Mouse (Mus musculus): ENCODE measurements at regions not wholly inside any gene's neighbourhood (a gene's known extent, or its start where the extent isn't known, plus 50 kb on each side); places are given as distances from the start of the nearest gene placed in this dataset.

GRCm38 (mm10) chr5:149338016-149338696 is 73.4 kb upstream of the Medag start:
- H3K36me3 ChIP-seq (ENCODE audit: control insufficient read depth, insufficient read depth, low read length): no peaks in the 10 kb centered on the region
- no peak overlapping the region for H3K4me3 ChIP-seq (ENCODE audit: control insufficient read depth, low read depth, low read length)
- H3K27ac ChIP-seq (ENCODE audit: control insufficient read depth, insufficient read depth, low read depth, low read length): no peak overlapping the region
- no peaks in the 10 kb centered on the region for H3K27me3 ChIP-seq (ENCODE audit: control insufficient read depth, insufficient read depth, low read length)
- TF ChIP-seq CTCF (IDR thresholded peaks at IDR 0.05; ENCODE audit: control insufficient read depth, insufficient read depth, insufficient replicate concordance, low read depth, low read length) (no peak), POLR2A (IDR thresholded peaks at IDR 0.05; ENCODE audit: control insufficient read depth, low read depth, low read length) (no peak)
- H3K4me1 ChIP-seq (ENCODE audit: control insufficient read depth, insufficient read depth, low read length): peaks cover 2% of the 10 kb centered on the region; the same call in 1 of the 2 replicates

GRCm38 (mm10) chr5:149338697-149339078 is 72.9 kb upstream of the Medag start:
- Histone ChIP-seq H3K36me3 (ENCODE audit: control insufficient read depth, insufficient read depth, low read length) (no peaks in the 10 kb centered on the region), H3K4me1 (ENCODE audit: control insufficient read depth, insufficient read depth, low read length) (peaks cover 4% of the 10 kb centered on the region; the same call in 1 of the 2 replicates), H3K27ac (ENCODE audit: control insufficient read depth, insufficient read depth, low read depth, low read length) (no peak overlapping the region), H3K4me3 (ENCODE audit: control insufficient read depth, low read depth, low read length) (no peak overlapping the region), H3K27me3 (ENCODE audit: control insufficient read depth, insufficient read depth, low read length) (no peaks in the 10 kb centered on the region)
- no peak for TF ChIP-seq POLR2A (IDR thresholded peaks at IDR 0.05; ENCODE audit: control insufficient read depth, low read depth, low read length)
- TF ChIP-seq CTCF (IDR thresholded peaks at IDR 0.05; ENCODE audit: control insufficient read depth, insufficient read depth, insufficient replicate concordance, low read depth, low read length): no peak

GRCm38 (mm10) chr5:149340361-149340760 is 71.2 kb upstream of the Medag start:
- no peak overlapping the region for H3K27ac ChIP-seq (ENCODE audit: control insufficient read depth, insufficient read depth, low read depth, low read length)
- TF ChIP-seq POLR2A (IDR thresholded peaks at IDR 0.05; ENCODE audit: control insufficient read depth, low read depth, low read length) (no peak), CTCF (IDR thresholded peaks at IDR 0.05; ENCODE audit: control insufficient read depth, insufficient read depth, insufficient replicate concordance, low read depth, low read length) (no peak)
- H3K36me3 ChIP-seq (ENCODE audit: control insufficient read depth, insufficient read depth, low read length): no peaks in the 10 kb centered on the region
- peaks cover 4% of the 10 kb centered on the region; the same call in 1 of the 2 replicates for H3K4me1 ChIP-seq (ENCODE audit: control insufficient read depth, insufficient read depth, low read length)
- no peak overlapping the region for H3K4me3 ChIP-seq (ENCODE audit: control insufficient read depth, low read depth, low read length)
- H3K27me3 ChIP-seq (ENCODE audit: control insufficient read depth, insufficient read depth, low read length): no peaks in the 10 kb centered on the region

GRCm38 (mm10) chr5:149341461-149341860 is 70.1 kb upstream of the Medag start:
- Histone ChIP-seq H3K4me3 (ENCODE audit: control insufficient read depth, low read depth, low read length) (no peak overlapping the region), H3K4me1 (ENCODE audit: control insufficient read depth, insufficient read depth, low read length) (peaks cover 4% of the 10 kb centered on the region; the same call in 1 of the 2 replicates), H3K36me3 (ENCODE audit: control insufficient read depth, insufficient read depth, low read length) (no peaks in the 10 kb centered on the region), H3K27ac (ENCODE audit: control insufficient read depth, insufficient read depth, low read depth, low read length) (no peak overlapping the region), H3K27me3 (ENCODE audit: control insufficient read depth, insufficient read depth, low read length) (no peaks in the 10 kb centered on the region)
- TF ChIP-seq POLR2A (IDR thresholded peaks at IDR 0.05; ENCODE audit: control insufficient read depth, low read depth, low read length) (no peak), CTCF (IDR thresholded peaks at IDR 0.05; ENCODE audit: control insufficient read depth, insufficient read depth, insufficient replicate concordance, low read depth, low read length) (no peak)

GRCm38 (mm10) chr5:149343610-149344527 is 67.7 kb upstream of the Medag start:
- H3K4me1 ChIP-seq (ENCODE audit: control insufficient read depth, insufficient read depth, low read length): peaks cover 2% of the 10 kb centered on the region; the same call in 1 of the 2 replicates
- H3K27me3 ChIP-seq (ENCODE audit: control insufficient read depth, insufficient read depth, low read length): no peaks in the 10 kb centered on the region
- no peaks in the 10 kb centered on the region for H3K36me3 ChIP-seq (ENCODE audit: control insufficient read depth, insufficient read depth, low read length)
- H3K4me3 ChIP-seq (ENCODE audit: control insufficient read depth, low read depth, low read length): peak overlapping the region; percentile 20
- TF ChIP-seq POLR2A (IDR thresholded peaks at IDR 0.05; ENCODE audit: control insufficient read depth, low read depth, low read length) (no peak), CTCF (IDR thresholded peaks at IDR 0.05; ENCODE audit: control insufficient read depth, insufficient read depth, insufficient replicate concordance, low read depth, low read length) (no peak)
- H3K27ac ChIP-seq (ENCODE audit: control insufficient read depth, insufficient read depth, low read depth, low read length): no peak overlapping the region

- no peaks in the 10 kb centered on the region for H3K27me3 ChIP-seq (ENCODE audit: control insufficient read depth, insufficient read depth, low read length)
- H3K36me3 ChIP-seq (ENCODE audit: control insufficient read depth, insufficient read depth, low read length): no peaks in the 10 kb centered on the region
- H3K27ac ChIP-seq (ENCODE audit: control insufficient read depth, insufficient read depth, low read depth, low read length): no peak overlapping the region
- no peak for TF ChIP-seq CTCF (IDR thresholded peaks at IDR 0.05; ENCODE audit: control insufficient read depth, insufficient read depth, insufficient replicate concordance, low read depth, low read length)
- no peak for TF ChIP-seq POLR2A (IDR thresholded peaks at IDR 0.05; ENCODE audit: control insufficient read depth, low read depth, low read length)
- peaks cover 2% of the 10 kb centered on the region; the same call in 1 of the 2 replicates for H3K4me1 ChIP-seq (ENCODE audit: control insufficient read depth, insufficient read depth, low read length)
- no peak overlapping the region for H3K4me3 ChIP-seq (ENCODE audit: control insufficient read depth, low read depth, low read length)
These were observed 67.1 kb upstream of the Medag start for GRCm38 (mm10) chr5:149344528-149344855.

- Histone ChIP-seq H3K4me1 (ENCODE audit: control insufficient read depth, insufficient read depth, low read length) (peaks cover 2% of the 10 kb centered on the region; the same call in 1 of the 2 replicates), H3K27me3 (ENCODE audit: control insufficient read depth, insufficient read depth, low read length) (no peaks in the 10 kb centered on the region), H3K4me3 (ENCODE audit: control insufficient read depth, low read depth, low read length) (no peak overlapping the region), H3K36me3 (ENCODE audit: control insufficient read depth, insufficient read depth, low read length) (no peaks in the 10 kb centered on the region), H3K27ac (ENCODE audit: control insufficient read depth, insufficient read depth, low read depth, low read length) (no peak overlapping the region)
- TF ChIP-seq CTCF (IDR thresholded peaks at IDR 0.05; ENCODE audit: control insufficient read depth, insufficient read depth, insufficient replicate concordance, low read depth, low read length): no peak
- TF ChIP-seq POLR2A (IDR thresholded peaks at IDR 0.05; ENCODE audit: control insufficient read depth, low read depth, low read length): no peak
These were observed 66.4 kb upstream of the Medag start for GRCm38 (mm10) chr5:149345161-149345560.
